Mouse (Mus musculus) T-cell, adult 66 days (primary cell): ENCODE measurements around the gene Sarnp. TPM values are rescaled to one million over a fixed set of nuclear protein-coding genes. Genes with fewer than 3 reads are reported as not detected.

Source experiments
- total RNA-seq, 2 experiments: library from RNA; stranded (reverse); gene quantifications; 3 replicates in 1 of 2; 4 replicates in 1 of 2; pipeline ENCODE4 v1.2.4; 2023

Sarnp gene
- 10 to 100 TPM; 53.9 to 57.4 TPM for total RNA-seq

GRCm38 (mm10) chr10:128817033-128817432 lies at the start of gene Sarnp:
Gene Sarnp (plus strand): TSS chr10:128817333.

GRCm38 (mm10) chr10:128790398-128791124 lies 26.6 kb upstream of the Sarnp start, which contains the start of gene Mmp19:
Gene Mmp19 (plus strand): TSS chr10:128790910.

GRCm38 (mm10) chr10:128803771-128804270 lies 13.3 kb upstream of the Sarnp start, which contains the start of gene Dnajc14:
Gene Dnajc14 (plus strand): TSS chr10:128804062.

GRCm38 (mm10) chr10:128804271-128805091 lies 12.7 kb upstream of the Sarnp start, which contains the start of gene Tmem198b:
Gene Tmem198b (minus strand): TSS chr10:128804370.

GRCm38 (mm10) chr10:128821358-128822056 lies 4.4 kb downstream of the Sarnp start, which contains the start of gene Ormdl2:
Gene Ormdl2 (minus strand): TSS chr10:128821645.

GRCm38 (mm10) chr10:128891296-128892094 lies 74.4 kb downstream of the Sarnp start, which contains the start of gene Gdf11:
Gene Gdf11 (minus strand): TSS chr10:128891718.

GRCm38 (mm10) chr10:128900698-128901097 lies 83.6 kb downstream of the Sarnp start, which contains the start of gene Cd63:
Gene Cd63 (plus strand): TSS chr10:128900989.

GRCm38 (mm10) chr10:128922822-128923012 lies 105.6 kb downstream of the Sarnp start, which contains the start of gene Rdh5:
Gene Rdh5 (minus strand): TSS chr10:128922888.

GRCm38 (mm10) chr10:128923935-128924334 lies 106.8 kb downstream of the Sarnp start, which contains the start of gene Bloc1s1:
Gene Bloc1s1 (minus strand): TSS chr10:128924035.

Other genes with a start within 250 kb of the Sarnp start
- 1 to 10 TPM in 1 of 2 experiments, under 1 TPM in 1; 0.89 to 1.2 TPM for gene Erbb3, start 227.7 kb upstream of the Sarnp start, total RNA-seq
- 1,000 to 10,000 TPM; 1,408 to 1,573 TPM for gene Rps26, start 190.6 kb upstream of the Sarnp start, total RNA-seq
- gene Ikzf4, start 171.3 kb upstream of the Sarnp start, total RNA-seq: 10 to 100 TPM in 1 of 2 experiments, 1 to 10 TPM in 1; 9.4 to 11.5 TPM
- gene Suox, start 143.3 kb upstream of the Sarnp start, total RNA-seq: 10 to 100 TPM; 10.5 to 14.2 TPM
- 10 to 100 TPM; 40.9 to 46.5 TPM for gene Rab5b, start 121.1 kb upstream of the Sarnp start, total RNA-seq
- under 1 TPM in 1 of 2 experiments, not detected in 1; 0.58 TPM for gene Pmel, start 113.1 kb upstream of the Sarnp start, total RNA-seq
- gene Cdk2, start 112.3 kb upstream of the Sarnp start, total RNA-seq: 10 to 100 TPM; 31.2 to 34.3 TPM
- gene Dgka, start 72.5 kb upstream of the Sarnp start, total RNA-seq: 100 to 1,000 TPM; 809 to 875 TPM
- gene Pym1, start 69.4 kb upstream of the Sarnp start, total RNA-seq: 10 to 100 TPM; 71.3 to 84.9 TPM
- gene Mmp19, start 26.4 kb upstream of the Sarnp start, total RNA-seq: under 1 TPM in 1 of 2 experiments, not detected in 1; 0.98 TPM
- 10 to 100 TPM; 66.0 to 66.8 TPM for gene Dnajc14, start 13.3 kb upstream of the Sarnp start, total RNA-seq
- 1 to 10 TPM; 7.9 to 9.1 TPM for gene Tmem198b, start 13.0 kb upstream of the Sarnp start, total RNA-seq
- 10 to 100 TPM; 15.6 to 25.4 TPM for gene Ormdl2, start 4.3 kb downstream of the Sarnp start, total RNA-seq
- 10 to 100 TPM; 10.6 to 12.7 TPM for gene Gdf11, start 74.4 kb downstream of the Sarnp start, total RNA-seq
- 1 to 10 TPM; 1.7 to 2.0 TPM for gene Cd63, start 83.7 kb downstream of the Sarnp start, total RNA-seq
- gene Rdh5, start 105.6 kb downstream of the Sarnp start, total RNA-seq: 1 to 10 TPM; 5.9 to 8.7 TPM
- gene Bloc1s1, start 106.7 kb downstream of the Sarnp start, total RNA-seq: 10 to 100 TPM; 76.0 to 97.4 TPM
- gene Itga7, start 116.5 kb downstream of the Sarnp start, total RNA-seq: 1 to 10 TPM; 5.7 to 6.4 TPM
- not detected for gene Mettl7b, start 143.7 kb downstream of the Sarnp start, total RNA-seq
- gene Olfr9, start 172.1 kb downstream of the Sarnp start, total RNA-seq: 1 to 10 TPM; 1.5 to 2.4 TPM
- gene Olfr763, start 193.5 kb downstream of the Sarnp start, total RNA-seq: under 1 TPM; 0.26 to 0.33 TPM
- not detected for gene Olfr764-ps1, start 222.6 kb downstream of the Sarnp start, total RNA-seq
- not detected for gene Olfr765, start 232.7 kb downstream of the Sarnp start, total RNA-seq